Mouse (Mus musculus) embryonic facial prominence, embryonic 11.5 days (tissue): ENCODE data around the gene Angptl7. TPM values are rescaled to one million over a fixed set of nuclear protein-coding genes. Genes with fewer than 3 reads are reported as not detected.

Experiments
- ATAC-seq: fragments of 200-750 bp; cut with Nextera tagmentation; replicated peaks from 2 replicates; pipeline ENCODE4 v1.8.0; 2017; ENCODE audit warnings: low read depth; ENCODE audit not compliant: insufficient number of reproducible peaks, low FRiP score, low TSS enrichment
- DNase-seq: peaks from one replicate; pipeline ENCODE4 v3.0.0-alpha.2; 2015; ENCODE audit warnings: low spot score
- H3K27ac ChIP-seq: fragments of 300-500 bp; sonication (generic); replicated peaks from 2 replicates; pipeline ENCODE4 v1.5.1; 2014; ENCODE audit warnings: mild to moderate bottlenecking, low read depth, low read length, control low read depth
- H3K27me3 ChIP-seq: fragments of 300-500 bp; sonication (generic); 2 replicates; pipeline ENCODE4 v1.6.1; 2014; ENCODE audit warnings: mild to moderate bottlenecking, low read length, moderate library complexity, mixed read lengths; ENCODE audit not compliant: control insufficient read depth, insufficient read depth
- H3K36me3 ChIP-seq: fragments of 300-500 bp; sonication (generic); replicated peaks from 2 replicates; pipeline ENCODE4 v1.6.1; 2014; ENCODE audit warnings: low read depth, mild to moderate bottlenecking, low read length, moderate library complexity, mixed read lengths; ENCODE audit not compliant: control insufficient read depth, insufficient read depth
- H3K4me1 ChIP-seq: fragments of 300-500 bp; sonication (generic); 2 replicates; pipeline ENCODE4 v1.6.1; 2014; ENCODE audit warnings: low read length, mixed read lengths; ENCODE audit not compliant: control insufficient read depth, insufficient read depth
- H3K4me2 ChIP-seq: fragments of 300-500 bp; sonication (generic); 2 replicates; pipeline ENCODE4 v1.6.1; 2014; ENCODE audit warnings: low read depth, mild to moderate bottlenecking, control low read depth, low read length, moderate library complexity
- H3K4me3 ChIP-seq: fragments of 300-500 bp; sonication (generic); 2 replicates; pipeline ENCODE4 v1.5.1; 2014; ENCODE audit warnings: low read depth, low read length, control low read depth
- H3K9ac ChIP-seq: fragments of 300-500 bp; sonication (generic); replicated peaks from 2 replicates; pipeline ENCODE4 v1.6.1; 2014; ENCODE audit warnings: mild to moderate bottlenecking, control low read depth, low read length
- H3K9me3 ChIP-seq: fragments of 300-500 bp; sonication (generic); replicated peaks from 2 replicates; pipeline ENCODE4 v1.6.1; 2016; ENCODE audit warnings: mild to moderate bottlenecking, low read length, inconsistent platforms, mixed read lengths; ENCODE audit not compliant: control insufficient read depth
- WGBS: fragments of 180-500 bp; shearing (Covaris S2); extraction: QIAGEN DNeasy Blood & Tissue Kit; methylation state at CpG from one replicate; pipeline ENCODE4 v1.1.7; 2014; 5-methylcytosine and 5-hydroxymethylcytosine counted together
- polyA plus RNA-seq: library from polyadenylated mRNA; unstranded; fragments of >200 nt; fragmentation: Nextera tagmentation; extraction: Ambion mirVana; gene quantifications from 2 replicates; pipeline ENCODE4 v1.2.1, GENCODE M21; 2014

The Angptl7 gene
- polyA plus RNA-seq, 1 experiment from 2014 or later, result 0.21 TPM

- no peak overlapping the region for H3K9ac ChIP-seq
- ATAC-seq, result no peak
Measured at GRCm38 (mm10) chr4:148490502-148490901, 9.8 kb downstream of the Angptl7 start.

DNA sequence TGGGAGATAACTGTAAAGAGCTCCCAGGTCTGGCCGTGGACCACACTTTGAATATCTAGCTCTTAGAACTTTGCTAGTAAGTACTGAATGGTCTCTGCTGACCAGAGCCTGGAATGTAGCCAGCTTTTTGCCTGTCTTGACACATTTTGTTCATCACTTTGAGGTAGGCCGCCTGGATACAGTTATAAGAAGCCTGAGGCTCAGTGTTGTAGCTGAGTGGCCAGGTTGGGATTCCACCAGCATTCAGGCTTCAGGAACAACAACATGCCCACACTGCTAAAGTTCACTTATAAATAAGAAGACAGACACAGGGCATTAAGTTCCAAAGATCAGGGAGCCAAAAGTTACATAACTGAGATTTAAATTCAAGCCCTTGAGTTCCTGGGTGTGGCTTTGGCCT, 12.4 kb downstream of the Angptl7 start:
- peaks cover 14% of the 10 kb centered on the region for H3K36me3 ChIP-seq
- H3K4me2 ChIP-seq, result no peak overlapping the region
- H3K4me3 ChIP-seq, result no peak overlapping the region
- H3K4me1 ChIP-seq, result no peaks in the 10 kb centered on the region
- H3K27me3 ChIP-seq, result no peaks in the 10 kb centered on the region
- no peaks in the 10 kb centered on the region for H3K9me3 ChIP-seq
- H3K27ac ChIP-seq, result no peak overlapping the region
- no peak for ATAC-seq
- no peak for DNase-seq
- WGBS, result 88% methylated on average over 2 of the region's 2 CpGs
- H3K9ac ChIP-seq, result no peak overlapping the region

More at GRCm38 (mm10) chr4:148490502-148490901, 9.8 kb downstream of the Angptl7 start:
- Histone ChIP-seq H3K4me2 (no peak overlapping the region), H3K4me1 (no peaks in the 10 kb centered on the region), H3K27ac (no peak overlapping the region), H3K27me3 (no peaks in the 10 kb centered on the region), H3K4me3 (no peak overlapping the region), H3K9me3 (no peaks in the 10 kb centered on the region), H3K36me3 (peaks cover 8% of the 10 kb centered on the region)
- no peak for DNase-seq
- 93% methylated on average over 6 of the region's 6 CpGs for WGBS

DNA sequence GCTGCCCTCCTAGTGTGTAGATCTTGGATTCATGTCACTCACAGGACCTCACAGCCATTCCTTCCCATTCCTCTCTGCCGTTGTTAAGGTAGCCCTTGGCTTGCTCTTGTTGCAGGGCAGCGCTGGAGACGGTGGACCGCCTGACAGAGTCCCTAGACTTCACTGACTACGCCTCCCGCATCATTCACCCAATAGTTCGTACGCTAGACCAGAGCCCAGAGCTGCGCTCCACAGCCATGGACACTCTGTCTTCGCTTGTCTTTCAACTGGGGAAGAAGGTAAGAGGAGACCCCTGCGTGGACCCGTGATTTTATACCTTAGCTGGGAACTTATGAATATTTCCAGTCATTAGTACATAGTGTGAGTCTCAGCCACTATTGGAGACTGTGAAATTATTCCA, 15.7 kb downstream of the Angptl7 start:
- ATAC-seq, result no peak
- H3K36me3 ChIP-seq, result peaks cover 10% of the 10 kb centered on the region
- WGBS, result 94% methylated on average over 12 of the region's 12 CpGs

GRCm38 (mm10) chr4:148481557-148482168, 18.6 kb downstream of the Angptl7 start:
- Histone ChIP-seq H3K27ac (no peak overlapping the region), H3K4me2 (no peak overlapping the region), H3K27me3 (no peaks in the 10 kb centered on the region), H3K4me3 (no peak overlapping the region), H3K9ac (no peak overlapping the region), H3K4me1 (no peaks in the 10 kb centered on the region), H3K9me3 (no peaks in the 10 kb centered on the region), H3K36me3 (peaks cover 10% of the 10 kb centered on the region)
- WGBS, result 62% methylated on average over 2 of the region's 2 CpGs
- ATAC-seq, result no peak
- no peak for DNase-seq

More for the DNA sequence above, 15.7 kb downstream of the Angptl7 start:
- Histone ChIP-seq H3K9ac (no peak overlapping the region), H3K4me3 (no peak overlapping the region), H3K4me2 (no peak overlapping the region), H3K27ac (no peak overlapping the region), H3K4me1 (no peaks in the 10 kb centered on the region), H3K9me3 (no peaks in the 10 kb centered on the region), H3K27me3 (no peaks in the 10 kb centered on the region)
- DNase-seq, result no peak

DNA sequence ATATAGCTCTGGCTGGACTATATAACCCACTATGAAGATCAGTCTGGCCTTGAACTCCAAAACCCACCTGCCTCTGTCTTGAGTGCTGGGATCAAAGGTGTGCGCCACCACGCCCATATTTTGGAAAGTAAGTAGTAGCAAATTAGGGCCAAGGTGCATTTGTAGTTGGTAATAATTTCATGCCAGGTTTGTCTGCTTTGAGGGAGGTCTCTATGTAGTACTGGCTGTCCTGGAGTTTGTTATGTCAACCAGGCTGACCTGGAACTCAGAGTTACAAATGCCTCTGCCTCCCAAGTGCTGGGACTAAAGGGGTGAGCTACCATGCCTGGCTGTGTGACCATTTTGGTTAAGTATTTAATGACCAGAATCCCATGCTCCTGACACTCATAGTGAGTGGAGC, 20.0 kb downstream of the Angptl7 start:
- no peaks in the 10 kb centered on the region for H3K9me3 ChIP-seq
- H3K9ac ChIP-seq, result no peak overlapping the region
- WGBS, result 97% methylated on average over 2 of the region's 2 CpGs
- no peak for DNase-seq
- H3K36me3 ChIP-seq, result peaks cover 8% of the 10 kb centered on the region
- H3K4me1 ChIP-seq, result no peaks in the 10 kb centered on the region
- H3K27me3 ChIP-seq, result no peaks in the 10 kb centered on the region
- no peak for ATAC-seq
- no peak overlapping the region for H3K27ac ChIP-seq
- H3K4me2 ChIP-seq, result no peak overlapping the region
- H3K4me3 ChIP-seq, result no peak overlapping the region

DNA sequence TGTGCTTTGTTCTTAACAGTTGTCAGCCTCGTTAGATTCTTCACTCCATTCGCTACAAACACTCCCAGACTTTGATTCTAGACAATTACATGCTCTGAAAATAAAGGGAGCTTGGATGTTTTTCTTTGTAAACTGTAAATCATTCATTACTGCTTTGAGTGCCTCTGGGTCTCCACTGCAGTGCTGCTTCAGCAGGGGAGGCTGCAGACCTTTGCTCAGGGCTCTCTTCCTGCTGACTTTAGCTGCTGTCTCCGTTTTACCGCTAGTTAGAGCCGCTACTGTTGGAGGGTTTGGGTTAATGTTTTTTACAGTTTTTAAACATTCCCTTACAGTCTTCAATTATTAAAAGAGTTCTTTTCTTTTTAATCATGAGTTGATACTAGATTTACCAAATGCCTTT, 26.8 kb downstream of the Angptl7 start:
- Histone ChIP-seq H3K4me1 (no peaks in the 10 kb centered on the region), H3K9me3 (no peaks in the 10 kb centered on the region), H3K4me3 (no peak overlapping the region), H3K9ac (no peak overlapping the region), H3K27ac (no peak overlapping the region), H3K27me3 (no peaks in the 10 kb centered on the region), H3K36me3 (peaks cover 16% of the 10 kb centered on the region), H3K4me2 (no peak overlapping the region)
- WGBS, result 90% methylated on average over 5 of the region's 5 CpGs
- no peak for ATAC-seq
- no peak for DNase-seq

- Histone ChIP-seq H3K4me2 (no peak overlapping the region), H3K4me1 (no peaks in the 10 kb centered on the region), H3K9ac (no peak overlapping the region), H3K27ac (no peak overlapping the region), H3K27me3 (no peaks in the 10 kb centered on the region), H3K9me3 (no peaks in the 10 kb centered on the region), H3K36me3 (peaks cover 23% of the 10 kb centered on the region), H3K4me3 (no peak overlapping the region)
- WGBS, result 94% methylated on average over 8 of the region's 8 CpGs
- no peak for DNase-seq
- ATAC-seq, result no peak
Measured at GRCm38 (mm10) chr4:148472436-148473174, 27.7 kb downstream of the Angptl7 start.

DNA sequence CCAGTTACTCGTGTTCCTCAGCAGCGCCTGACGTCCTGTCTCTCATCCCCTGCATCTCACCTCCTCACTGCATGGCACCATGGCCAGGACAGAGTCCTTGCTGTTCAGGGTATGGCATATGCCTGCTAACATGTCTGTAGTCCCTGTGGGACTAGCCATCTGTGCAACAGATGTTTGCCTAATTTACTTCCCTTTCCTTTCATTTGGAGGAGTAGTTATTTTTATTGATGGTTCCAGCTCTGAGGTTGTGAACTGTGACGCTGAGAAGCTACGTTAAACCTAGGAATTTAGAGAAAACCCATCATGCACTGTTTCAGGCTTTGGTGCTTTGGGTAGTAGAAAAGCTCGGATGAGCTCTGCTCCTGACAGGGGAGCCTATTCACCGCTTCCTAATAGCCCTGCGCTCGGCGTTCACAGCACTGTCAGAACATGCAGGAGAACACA, 28.9 kb downstream of the Angptl7 start:
- ATAC-seq, result no peak
- no peaks in the 10 kb centered on the region for H3K4me1 ChIP-seq
- H3K9ac ChIP-seq, result no peak overlapping the region
- no peaks in the 10 kb centered on the region for H3K9me3 ChIP-seq
- peak; percentile 34 for DNase-seq
- H3K4me2 ChIP-seq, result no peak overlapping the region
- no peak overlapping the region for H3K4me3 ChIP-seq
- no peak overlapping the region for H3K27ac ChIP-seq
- no peaks in the 10 kb centered on the region for H3K27me3 ChIP-seq
- H3K36me3 ChIP-seq, result peaks cover 27% of the 10 kb centered on the region
- 64% methylated on average over 10 of the region's 10 CpGs for WGBS
